Mouse (Mus musculus) embryonic facial prominence, embryonic 12.5 days (tissue): ENCODE results near the gene Cabp1. TPM values are rescaled to one million over a fixed set of nuclear protein-coding genes. Genes with fewer than 3 reads are reported as not detected.
A peak's percentile ranks its signal among the peaks of the same experiment; 100 is the strongest.

ENCODE experiments used
- ATAC-seq: fragments of 200-750 bp; cut with Nextera tagmentation; 2 replicates; pipeline ENCODE4 v1.8.0; 2017; ENCODE audit not compliant: insufficient number of reproducible peaks, insufficient read depth, low FRiP score, low TSS enrichment
- H3K27ac ChIP-seq: fragments of 300-500 bp; sonication (generic); 2 replicates; pipeline ENCODE4 v1.5.1; 2016; ENCODE audit warnings: mild to moderate bottlenecking
- H3K27me3 ChIP-seq: fragments of 300-500 bp; sonication (generic); 2 replicates; pipeline ENCODE4 v1.6.1; 2016; ENCODE audit warnings: mild to moderate bottlenecking, moderate library complexity
- H3K36me3 ChIP-seq: fragments of 300-500 bp; sonication (generic); 2 replicates; pipeline ENCODE4 v1.6.1; 2016; ENCODE audit warnings: mild to moderate bottlenecking
- H3K4me1 ChIP-seq: fragments of 300-500 bp; sonication (generic); 2 replicates; pipeline ENCODE4 v1.6.1; 2016
- H3K4me2 ChIP-seq: fragments of 300-500 bp; sonication (generic); replicated peaks from 2 replicates; pipeline ENCODE4 v1.6.1; 2016; ENCODE audit warnings: mild to moderate bottlenecking, moderate library complexity
- H3K4me3 ChIP-seq: fragments of 300-500 bp; sonication (generic); 2 replicates; pipeline ENCODE4 v1.5.1; 2016; ENCODE audit warnings: mild to moderate bottlenecking
- H3K9ac ChIP-seq: fragments of 300-500 bp; sonication (generic); 2 replicates; pipeline ENCODE4 v1.6.1; 2016; ENCODE audit warnings: mild to moderate bottlenecking, moderate library complexity
- H3K9me3 ChIP-seq: fragments of 300-500 bp; sonication (generic); 2 replicates; pipeline ENCODE4 v1.6.1; 2016; ENCODE audit warnings: mild to moderate bottlenecking, moderate library complexity
- WGBS: fragments of 180-500 bp; shearing (Covaris S2); methylation state at CpG from one replicate; pipeline ENCODE4 v1.1.7; 2016; 5-methylcytosine and 5-hydroxymethylcytosine counted together
- polyA plus RNA-seq: library from polyadenylated mRNA; unstranded; fragments of >200 nt; fragmentation: Nextera tagmentation; extraction: Ambion mirVana; gene quantifications from 2 replicates; pipeline ENCODE4 v1.2.1, GENCODE M21; 2016

Cabp1 gene
- polyA plus RNA-seq, 1 experiment from 2014 or later = 2.6 TPM

DNA sequence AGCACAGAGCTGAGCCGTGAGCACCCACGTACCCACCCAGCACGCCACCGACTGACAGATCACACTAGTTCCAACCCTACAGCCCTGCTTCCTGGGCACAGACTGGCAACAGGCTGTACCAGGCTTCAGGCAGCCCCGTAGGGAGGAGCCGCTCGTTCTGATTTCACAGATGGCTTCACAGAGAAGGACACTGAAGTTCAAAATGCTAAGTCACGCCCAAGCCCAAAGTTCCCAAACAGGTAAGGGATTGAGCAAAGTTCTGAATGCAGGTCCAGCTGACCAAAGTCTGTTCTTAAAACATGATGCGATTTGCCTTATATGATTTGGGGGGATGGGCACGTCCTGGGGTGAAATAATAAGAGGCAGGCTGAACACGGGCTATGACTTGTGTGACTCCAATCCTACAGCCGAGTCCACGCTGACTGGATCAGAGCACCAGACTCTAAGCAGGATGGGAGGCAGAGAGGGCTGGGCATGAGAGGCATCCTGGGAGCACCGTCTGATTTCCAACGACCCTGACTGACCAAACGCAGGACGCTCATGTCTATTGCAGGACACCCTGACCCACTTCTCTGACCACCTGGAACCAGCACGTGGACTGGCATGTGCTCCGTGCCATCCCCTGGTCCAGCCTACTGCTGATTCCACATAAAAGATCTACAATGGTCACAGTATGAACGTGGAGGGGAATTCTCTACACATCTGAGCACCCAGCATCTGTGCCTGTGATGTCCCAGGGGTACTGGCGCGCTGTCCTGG is 66.6 kb downstream of the Cabp1 start:
- Histone ChIP-seq H3K36me3 (peaks cover 57% of the 10 kb centered on the region), H3K27me3 (no peaks in the 10 kb centered on the region), H3K4me3 (no peak overlapping the region), H3K4me1 (peaks cover under 1% of the 10 kb centered on the region), H3K27ac (no peak overlapping the region), H3K9me3 (no peaks in the 10 kb centered on the region), H3K4me2 (no peak overlapping the region), H3K9ac (no peak overlapping the region)
- no peak for ATAC-seq
- 93% methylated on average over 22 of the region's 22 CpGs for WGBS

- no peaks in the 10 kb centered on the region for H3K27me3 ChIP-seq
- H3K4me2 ChIP-seq = no peak overlapping the region
- no peak overlapping the region for H3K4me3 ChIP-seq
- H3K27ac ChIP-seq = no peak overlapping the region
- WGBS = 91% methylated on average over 28 of the region's 28 CpGs
- no peaks in the 10 kb centered on the region for H3K9me3 ChIP-seq
- H3K36me3 ChIP-seq = peaks cover 62% of the 10 kb centered on the region
- no peaks in the 10 kb centered on the region for H3K4me1 ChIP-seq
- no peak for ATAC-seq
- H3K9ac ChIP-seq = no peak overlapping the region
These were observed 67.4 kb downstream of the Cabp1 start for GRCm38 (mm10) chr5:115126578-115127312.

DNA sequence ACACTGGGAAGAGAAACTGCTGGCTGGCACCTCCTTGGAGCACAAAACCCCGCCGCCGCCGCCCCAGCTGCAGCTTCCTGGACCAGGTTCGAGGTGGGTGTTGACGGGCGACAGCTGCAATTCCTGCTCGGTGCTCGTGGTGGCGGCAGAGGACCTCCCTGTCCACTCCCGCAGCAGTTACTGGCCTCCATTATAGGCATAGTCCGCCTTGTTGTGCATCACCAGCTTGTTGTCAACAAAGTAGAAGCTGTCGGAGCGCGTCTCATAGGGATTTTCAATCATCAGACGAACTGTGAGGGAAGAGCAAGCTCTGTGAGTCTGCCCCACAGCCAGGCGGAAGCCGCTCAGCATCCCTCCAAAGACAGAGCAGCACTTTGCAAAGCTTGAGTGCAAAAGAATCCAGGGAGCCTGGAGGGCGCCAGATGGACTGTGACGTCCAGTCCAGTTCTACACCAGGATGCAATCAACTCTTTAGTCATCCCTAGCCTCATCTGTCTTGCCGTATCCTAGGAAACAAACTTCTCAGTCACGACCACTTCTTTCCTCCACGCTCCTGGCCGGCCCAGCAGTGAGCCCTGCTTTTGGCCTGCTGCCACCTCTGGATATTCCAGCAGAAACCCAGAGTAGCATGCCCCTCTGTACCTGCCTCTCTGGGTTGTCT is 68.8 kb downstream of the Cabp1 start:
- peak; percentile 32; the same call in 1 of the 2 replicates for ATAC-seq
- H3K4me2 ChIP-seq = no peak overlapping the region

GRCm38 (mm10) chr5:115124690-115125089 is 69.5 kb downstream of the Cabp1 start:
- 95% methylated on average over 6 of the region's 6 CpGs for WGBS
- peaks cover 56% of the 10 kb centered on the region for H3K36me3 ChIP-seq

More for the DNA sequence above, 68.8 kb downstream of the Cabp1 start:
- H3K36me3 ChIP-seq = peaks cover 62% of the 10 kb centered on the region
- no peak overlapping the region for H3K4me3 ChIP-seq
- H3K9ac ChIP-seq = no peak overlapping the region
- no peak overlapping the region; the same call in 1 of the 2 replicates for H3K27ac ChIP-seq
- no peaks in the 10 kb centered on the region for H3K4me1 ChIP-seq
- no peaks in the 10 kb centered on the region for H3K9me3 ChIP-seq
- 31% methylated on average over 24 of the region's 24 CpGs for WGBS
- H3K27me3 ChIP-seq = no peaks in the 10 kb centered on the region

GRCm38 (mm10) chr5:115120978-115121377 is 73.2 kb downstream of the Cabp1 start:
- peaks cover 38% of the 10 kb centered on the region for H3K36me3 ChIP-seq
- H3K9me3 ChIP-seq = no peaks in the 10 kb centered on the region
- 0 out of 2 replicates have a peak, but pooled peaks cover 5% of the 10 kb centered on the region for H3K4me1 ChIP-seq
- ATAC-seq = no peak
- H3K9ac ChIP-seq = no peak overlapping the region
- 72% methylated on average over 5 of the region's 5 CpGs for WGBS
- H3K27ac ChIP-seq = no peak overlapping the region
- H3K27me3 ChIP-seq = no peaks in the 10 kb centered on the region
- H3K4me3 ChIP-seq = no peak overlapping the region
- no peak overlapping the region for H3K4me2 ChIP-seq

More at GRCm38 (mm10) chr5:115124690-115125089, 69.5 kb downstream of the Cabp1 start:
- Histone ChIP-seq H3K4me1 (no peaks in the 10 kb centered on the region), H3K9me3 (no peaks in the 10 kb centered on the region), H3K9ac (no peak overlapping the region), H3K4me2 (no peak overlapping the region), H3K27me3 (no peaks in the 10 kb centered on the region), H3K27ac (no peak overlapping the region), H3K4me3 (no peak overlapping the region)
- no peak for ATAC-seq

DNA sequence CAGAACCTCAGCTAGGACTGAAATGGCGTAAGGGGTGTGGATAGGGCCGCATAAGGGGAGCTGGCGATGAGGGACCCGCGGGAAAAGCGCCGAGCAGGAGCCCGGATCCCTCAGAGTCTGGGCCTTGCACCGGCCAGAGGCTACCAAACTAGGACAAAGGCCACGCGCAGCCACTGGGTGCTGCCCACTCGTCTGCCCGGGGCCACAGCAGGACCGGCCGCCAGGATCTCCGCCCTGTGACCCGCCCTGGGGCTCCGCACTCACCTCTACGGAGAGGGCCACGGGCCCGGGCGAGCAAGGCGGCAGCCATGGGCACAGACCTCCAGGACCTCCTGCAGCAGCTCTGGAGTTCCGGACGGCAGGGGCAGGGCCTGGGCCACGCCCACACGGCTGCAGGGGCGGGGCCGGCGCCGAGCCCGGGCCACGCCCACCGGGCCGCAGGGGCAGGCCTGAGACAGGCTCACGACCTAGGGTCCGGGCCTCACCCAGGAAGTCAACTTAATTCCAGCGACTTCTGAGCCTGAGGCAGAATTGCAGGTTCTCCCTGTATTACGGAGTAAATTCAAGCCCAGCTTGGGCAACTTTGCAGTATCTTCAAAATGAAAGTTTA is 75.1 kb downstream of the Cabp1 start, which contains the start of gene Acads:
Acads (minus strand) TSS at position 386 of the 610 bp plus-strand sequence.
- Histone ChIP-seq H3K27ac (peak within 1 kb of the TSS; percentile 48; the same call in 1 of the 2 replicates), H3K36me3 (peaks cover 31% of the 10 kb centered on the region), H3K4me2 (peak within 1 kb of the TSS; percentile 83), H3K27me3 (no peaks in the 10 kb centered on the region), H3K9ac (peak within 1 kb of the TSS; percentile 80), H3K4me3 (peak within 1 kb of the TSS; percentile 90), H3K4me1 (0 out of 2 replicates have a peak, but pooled peaks cover 5% of the 10 kb centered on the region), H3K9me3 (no peaks in the 10 kb centered on the region)
- under 1% methylated on average over 38 of the region's 39 CpGs for WGBS
- peak; percentile 75 for ATAC-seq

Other genes starting within 250 kb of the Cabp1 start
- gene Hnf1a, start 223.3 kb downstream of the Cabp1 start, polyA plus RNA-seq = 0.05 TPM in 1 of 2 replicates, not detected in the other
- 19.9 and 32.7 TPM in 2 replicates for gene Sppl3, start 183.2 kb downstream of the Cabp1 start, polyA plus RNA-seq
- 31.3 and 34.4 TPM in 2 replicates for gene Gm10401, start 96.1 kb downstream of the Cabp1 start, polyA plus RNA-seq
- 52.4 and 52.8 TPM in 2 replicates for gene Acads, start 75.0 kb downstream of the Cabp1 start, polyA plus RNA-seq
- 56.0 and 56.3 TPM in 2 replicates for gene Unc119b, start 59.4 kb downstream of the Cabp1 start, polyA plus RNA-seq
- gene Mlec, start 36.2 kb downstream of the Cabp1 start, polyA plus RNA-seq = 82.1 and 86.6 TPM in 2 replicates
- gene Pop5, start 41.5 kb upstream of the Cabp1 start, polyA plus RNA-seq = 82.1 and 93.4 TPM in 2 replicates
- 184 and 187 TPM in 2 replicates for gene Rnf10, start 78.5 kb upstream of the Cabp1 start, polyA plus RNA-seq
- gene Coq5, start 85.3 kb upstream of the Cabp1 start, polyA plus RNA-seq = 45.5 and 46.2 TPM in 2 replicates
- gene Dynll1, start 106.6 kb upstream of the Cabp1 start, polyA plus RNA-seq = 1,589 and 1,712 TPM in 2 replicates
- gene Srsf9, start 132.8 kb upstream of the Cabp1 start, polyA plus RNA-seq = 418 and 420 TPM in 2 replicates
- gene Gatc, start 146.8 kb upstream of the Cabp1 start, polyA plus RNA-seq = 29.0 and 30.0 TPM in 2 replicates
- 55.5 and 56.7 TPM in 2 replicates for gene Triap1, start 146.8 kb upstream of the Cabp1 start, polyA plus RNA-seq
- 652 and 721 TPM in 2 replicates for gene Cox6a1, start 154.6 kb upstream of the Cabp1 start, polyA plus RNA-seq
- gene Msi1, start 235.2 kb upstream of the Cabp1 start, polyA plus RNA-seq = 38.7 and 40.2 TPM in 2 replicates